Mouse (Mus musculus): Measurements from ENCODE around the gene Pde7b.

- TF ChIP-seq EP300 (IDR thresholded peaks at IDR 0.05; ENCODE audit: low read depth): no peak
- no peak for TF ChIP-seq CTCF (IDR thresholded peaks at IDR 0.05; ENCODE audit: low read depth)
Measured at GRCm38 (mm10) chr10:20421299-20421883, 303.5 kb downstream of the Pde7b start.
